Comparison of ENCODE assay signal across 13 mouse cellular contexts in genomic region chr3:41523006-41523375, GRCm38 (mm10). TPM values are rescaled to one million over a fixed set of nuclear protein-coding genes. Genes with fewer than 3 reads are reported as not detected.
DNase-seq lines count a peak whose midpoint lies in the region; ATAC-seq and TF ChIP-seq lines count a peak whose summit lies in the region.
"Had no signal": no experiment of that assay in that cellular context is flagged by ENCODE, and none has a peak within 500 bp of the region (broad histone marks: within the 10 kb centered on the region; RNA-seq: fewer than 3 reads in every experiment).

No protein-coding gene starts in this region.

- DNase-seq in heart, postnatal 4 days: no peak
- no peak for DNase-seq in lung, embryonic 14.5 days
- DNase-seq in lung, postnatal 14 days: no peak
- DNase-seq in hindbrain, embryonic 11.5 days (ENCODE audit: low spot score): no peak
- DNase-seq: cerebellum, postnatal 14 days; right cerebral cortex, postnatal 4 days; thymus, postnatal 14 days had no signal

- no peaks in the 10 kb centered on the region for H3K9me3 ChIP-seq in heart, embryonic 13.5 days
- no peaks in the 10 kb centered on the region for H3K9me3 ChIP-seq in lung, embryonic 14.5 days (ENCODE audit: low read depth, low read length)
- H3K9me3 ChIP-seq in intestine, embryonic 15.5 days: no peaks in the 10 kb centered on the region
- H3K9me3 ChIP-seq in hindbrain, embryonic 11.5 days (ENCODE audit: control insufficient read depth, low read length): no peaks in the 10 kb centered on the region
- H3K9me3 ChIP-seq: hindbrain, embryonic 15.5 days had no signal

- no peak overlapping the region for H3K9ac ChIP-seq in heart, embryonic 13.5 days
- no peak overlapping the region for H3K9ac ChIP-seq in lung, embryonic 14.5 days
- no peak overlapping the region for H3K9ac ChIP-seq in intestine, embryonic 15.5 days
- H3K9ac ChIP-seq in hindbrain, embryonic 11.5 days (ENCODE audit: low read depth, low read length): no peak overlapping the region
- H3K9ac ChIP-seq: hindbrain, embryonic 15.5 days had no signal

- peak overlapping the region; percentile 34; the same call in 1 of the 2 replicates for H3K27ac ChIP-seq in heart, embryonic 13.5 days (replicated peaks)
- H3K27ac ChIP-seq in lung, embryonic 14.5 days (ENCODE audit: low read depth): no peak overlapping the region
- 0 out of 2 replicates have a peak overlapping the region, but pooled peaks have one; percentile 45 for H3K27ac ChIP-seq in intestine, embryonic 15.5 days
- H3K27ac ChIP-seq in small intestine, adult 2 months (ENCODE audit: insufficient read depth, low read depth, low read length): peak overlapping the region; percentile 58
- H3K27ac ChIP-seq in hindbrain, embryonic 11.5 days (ENCODE audit: low read depth, low read length): no peak overlapping the region
- H3K27ac ChIP-seq: hindbrain, embryonic 15.5 days had no signal

- no peak for TF ChIP-seq CTCF in lung, embryonic 14.5 days (IDR thresholded peaks at IDR 0.05; ENCODE audit: low read depth)
- TF ChIP-seq CTCF in small intestine, adult 2 months (IDR thresholded peaks at IDR 0.05; ENCODE audit: extremely low read depth, insufficient read length, insufficient replicate concordance, low read depth, low read length): no peak

- peak overlapping the region; percentile 34 for H3K4me3 ChIP-seq in heart, embryonic 13.5 days
- no peak overlapping the region for H3K4me3 ChIP-seq in lung, embryonic 14.5 days (ENCODE audit: low read depth, low read length)
- H3K4me3 ChIP-seq in intestine, embryonic 15.5 days (replicated peaks): no peak overlapping the region
- no peak overlapping the region for H3K4me3 ChIP-seq in small intestine, adult 2 months (ENCODE audit: low read depth, low read length)
- H3K4me3 ChIP-seq in hindbrain, embryonic 11.5 days (ENCODE audit: low read depth, low read length): no peak overlapping the region
- H3K4me3 ChIP-seq: hindbrain, embryonic 15.5 days had no signal

- no peak for ATAC-seq in heart, embryonic 13.5 days (ENCODE audit: extremely low read depth, insufficient number of reproducible peaks, low FRiP score, low TSS enrichment)
- no peak; the same call in 1 of the 2 replicates for ATAC-seq in lung, embryonic 14.5 days (ENCODE audit: insufficient read depth)
- peak; percentile 86 for ATAC-seq in intestine, embryonic 15.5 days
- no peak for ATAC-seq in hindbrain, embryonic 11.5 days (ENCODE audit: low FRiP score)
- ATAC-seq: forebrain, embryonic 14.5 days had no signal

- no peaks in the 10 kb centered on the region for H3K36me3 ChIP-seq in heart, embryonic 13.5 days
- no peaks in the 10 kb centered on the region for H3K36me3 ChIP-seq in lung, embryonic 14.5 days (ENCODE audit: insufficient read depth)
- no peaks in the 10 kb centered on the region for H3K36me3 ChIP-seq in intestine, embryonic 15.5 days
- no peaks in the 10 kb centered on the region for H3K36me3 ChIP-seq in small intestine, adult 2 months (ENCODE audit: control insufficient read depth, insufficient read depth, low read length)
- no peaks in the 10 kb centered on the region for H3K36me3 ChIP-seq in hindbrain, embryonic 11.5 days (ENCODE audit: control insufficient read depth, insufficient read depth, low read length)
- H3K36me3 ChIP-seq: hindbrain, embryonic 15.5 days had no signal

- WGBS in heart, embryonic 13.5 days: 18% methylated on average over 2 of the region's 2 CpGs
- 30% methylated on average over 2 of the region's 2 CpGs for WGBS in lung, embryonic 14.5 days
- WGBS in intestine, embryonic 15.5 days: 31% methylated on average over 2 of the region's 2 CpGs
- 15% methylated on average over 2 of the region's 2 CpGs for WGBS in small intestine, adult 2 months
- 64% methylated on average over 2 of the region's 2 CpGs for WGBS in hindbrain, embryonic 11.5 days

- no peak for TF ChIP-seq POLR2A in small intestine, adult 2 months (IDR thresholded peaks at IDR 0.05; ENCODE audit: low read depth, low read length)

- H3K4me2 ChIP-seq in heart, embryonic 13.5 days: peak overlapping the region; percentile 60
- peak overlapping the region; percentile 23 for H3K4me2 ChIP-seq in lung, embryonic 14.5 days
- H3K4me2 ChIP-seq in intestine, embryonic 15.5 days (replicated peaks): peak overlapping the region; percentile 32
- no peak overlapping the region for H3K4me2 ChIP-seq in hindbrain, embryonic 11.5 days (replicated peaks; ENCODE audit: low read depth, low read length)
- H3K4me2 ChIP-seq: hindbrain, embryonic 15.5 days had no signal

- H3K4me1 ChIP-seq in heart, embryonic 13.5 days: peaks cover 15% of the 10 kb centered on the region
- H3K4me1 ChIP-seq in lung, embryonic 14.5 days (ENCODE audit: insufficient read depth): no peaks in the 10 kb centered on the region
- H3K4me1 ChIP-seq in intestine, embryonic 15.5 days (replicated peaks): no peaks in the 10 kb centered on the region
- H3K4me1 ChIP-seq in small intestine, adult 2 months (ENCODE audit: control insufficient read depth, insufficient read depth, insufficient read length, low read length): peaks cover 3% of the 10 kb centered on the region; the same call in 1 of the 2 replicates
- no peaks in the 10 kb centered on the region for H3K4me1 ChIP-seq in hindbrain, embryonic 11.5 days (replicated peaks; ENCODE audit: control insufficient read depth, insufficient read depth, low read length)
- H3K4me1 ChIP-seq: hindbrain, embryonic 15.5 days had no signal

- H3K27me3 ChIP-seq in heart, embryonic 13.5 days (replicated peaks): no peaks in the 10 kb centered on the region
- no peaks in the 10 kb centered on the region for H3K27me3 ChIP-seq in lung, embryonic 14.5 days (ENCODE audit: insufficient read depth, low read length)
- no peaks in the 10 kb centered on the region for H3K27me3 ChIP-seq in intestine, embryonic 15.5 days (replicated peaks)
- H3K27me3 ChIP-seq in small intestine, adult 2 months (ENCODE audit: control insufficient read depth, insufficient read depth, low read length): no peaks in the 10 kb centered on the region
- no peaks in the 10 kb centered on the region for H3K27me3 ChIP-seq in hindbrain, embryonic 11.5 days (ENCODE audit: control insufficient read depth, insufficient read depth, low read length)
- H3K27me3 ChIP-seq: hindbrain, embryonic 15.5 days; Patski had no signal

RNA-seq across cellular contexts. Expression of gene Jade1, which starts 32.5 kb away (rescaled TPM):
- 12.4 and 13.5 TPM in 2 replicates for polyA plus RNA-seq in heart, embryonic 13.5 days (2015; fragmentation: Nextera tagmentation; extraction: Ambion mirVana)
- total RNA-seq in heart, postnatal 4 days (2021): 10 to 100 TPM; 37.8 to 43.5 TPM
- polyA plus RNA-seq in lung, embryonic 14.5 days (2014; fragmentation: Nextera tagmentation; extraction: Ambion mirVana): 10.3 and 10.5 TPM in 2 replicates
- 21.8 and 24.1 TPM in 2 replicates for polyA plus RNA-seq in intestine, embryonic 15.5 days (2015; fragmentation: Nextera tagmentation; extraction: Ambion mirVana)
- 8.1 and 18.5 TPM in 2 replicates for polyA plus RNA-seq in small intestine, adult 2 months (2012; rRNA removed)
- polyA plus RNA-seq in hindbrain, embryonic 11.5 days (2014; fragmentation: Nextera tagmentation; extraction: Ambion mirVana): 12.1 and 13.0 TPM in 2 replicates

Comparison
In these comparisons a context has a peak if more than half of its experiments do, and no peak if none do; other contexts are left out.
1. H3K27ac ChIP-seq: peak in heart, embryonic 13.5 days (single experiment), intestine, embryonic 15.5 days (single experiment) and small intestine, adult 2 months (single experiment); none in lung, embryonic 14.5 days (single experiment) and hindbrain, embryonic 11.5 days (single experiment).